Mouse (Mus musculus) midbrain, embryonic 10.5 days (tissue): ENCODE measurements around the gene Slc2a10. TPM values are rescaled to one million over a fixed set of nuclear protein-coding genes. Genes with fewer than 3 reads are reported as not detected.
A peak's percentile ranks its signal among the peaks of the same experiment; 100 is the strongest.
"Not testable (repeated sequence)": the region's sequence is repeated elsewhere in the genome, so short reads cannot be mapped to it uniquely, and the experiment has no call there.

Experiments
- DNase-seq: peaks from one replicate; pipeline ENCODE4 v3.0.0-alpha.2; 2017; ENCODE audit warnings: low spot score
- H3K27ac ChIP-seq: fragments of 300-500 bp; sonication (generic); replicated peaks from 2 replicates; pipeline ENCODE4 v1.5.1; 2016; ENCODE audit warnings: mild to moderate bottlenecking
- H3K27me3 ChIP-seq: fragments of 300-500 bp; sonication (generic); 2 replicates; pipeline ENCODE4 v1.6.1; 2016; ENCODE audit warnings: low read depth, mild to moderate bottlenecking; ENCODE audit not compliant: poor library complexity, severe bottlenecking
- H3K36me3 ChIP-seq: fragments of 300-500 bp; sonication (generic); 2 replicates; pipeline ENCODE4 v1.6.1; 2016; ENCODE audit warnings: mild to moderate bottlenecking, moderate library complexity
- H3K4me1 ChIP-seq: fragments of 300-500 bp; sonication (generic); 2 replicates; pipeline ENCODE4 v1.6.1; 2016
- H3K4me3 ChIP-seq: fragments of 300-500 bp; sonication (generic); 2 replicates; pipeline ENCODE4 v1.5.1; 2016; ENCODE audit warnings: mild to moderate bottlenecking, moderate library complexity
- H3K9me3 ChIP-seq: fragments of 300-500 bp; sonication (generic); replicated peaks from 2 replicates; pipeline ENCODE4 v1.6.1; 2016; ENCODE audit warnings: mild to moderate bottlenecking
- WGBS: fragments of 180-500 bp; shearing (Covaris S2); methylation state at CpG from one replicate; pipeline ENCODE4 v1.1.7; 2016; 5-methylcytosine and 5-hydroxymethylcytosine counted together
- polyA plus RNA-seq: library from polyadenylated mRNA; unstranded; fragments of >200 nt; fragmentation: Nextera tagmentation; extraction: Ambion mirVana; gene quantifications from 2 replicates; pipeline ENCODE4 v1.2.1, GENCODE M21; 2016

The Slc2a10 gene
- polyA plus RNA-seq, 1 experiment from 2014 or later = 4.0 TPM

GRCm38 (mm10) chr2:165485826-165486225, 17.8 kb upstream of the Slc2a10 start:
- H3K4me3 ChIP-seq = no peak overlapping the region
- H3K36me3 ChIP-seq = peaks cover 29% of the 10 kb centered on the region
- DNase-seq = no peak
- H3K27me3 ChIP-seq = no peaks in the 10 kb centered on the region
- peaks cover 23% of the 10 kb centered on the region for H3K4me1 ChIP-seq
- H3K9me3 ChIP-seq = no peaks in the 10 kb centered on the region
- no peak overlapping the region for H3K27ac ChIP-seq
- WGBS = 87% methylated on average over 3 of the region's 3 CpGs

- no peak overlapping the region for H3K27ac ChIP-seq
- WGBS = 86% methylated on average over 5 of the region's 5 CpGs
- H3K27me3 ChIP-seq = no peaks in the 10 kb centered on the region
- H3K4me3 ChIP-seq = no peak overlapping the region
- peaks cover 31% of the 10 kb centered on the region for H3K36me3 ChIP-seq
- peaks cover 23% of the 10 kb centered on the region for H3K4me1 ChIP-seq
- H3K9me3 ChIP-seq = no peaks in the 10 kb centered on the region
- DNase-seq = no peak
Observed at GRCm38 (mm10) chr2:165486401-165486800, 17.2 kb upstream of the Slc2a10 start.

- no peaks in the 10 kb centered on the region for H3K27me3 ChIP-seq
- no peaks in the 10 kb centered on the region for H3K9me3 ChIP-seq
- WGBS = 27% methylated on average over 8 of the region's 8 CpGs
- H3K27ac ChIP-seq = no peak overlapping the region
- no peak overlapping the region for H3K4me3 ChIP-seq
- DNase-seq = peak; percentile 66
- peaks cover 24% of the 10 kb centered on the region for H3K4me1 ChIP-seq
- H3K36me3 ChIP-seq = peaks cover 31% of the 10 kb centered on the region
Observed at GRCm38 (mm10) chr2:165486881-165487535, 16.6 kb upstream of the Slc2a10 start.

- H3K4me1 ChIP-seq = peaks cover 31% of the 10 kb centered on the region
- peak; percentile 84 for DNase-seq
- peaks cover 30% of the 10 kb centered on the region for H3K36me3 ChIP-seq
- H3K27me3 ChIP-seq = no peaks in the 10 kb centered on the region
- no peaks in the 10 kb centered on the region for H3K9me3 ChIP-seq
- under 1% methylated on average over 83 of the region's 84 CpGs for WGBS
- peak within 1 kb of the TSS; percentile 90 for H3K27ac ChIP-seq
- peak within 1 kb of the TSS; percentile 83 for H3K4me3 ChIP-seq
Observed at GRCm38 (mm10) chr2:165492648-165493553, 10.7 kb upstream of the Slc2a10 start, which contains the start of gene Trp53rka. Gene Trp53rka (minus strand): TSS chr2:165493324.

- 11% methylated on average over 17 of the region's 17 CpGs for WGBS
- H3K27ac ChIP-seq = peak overlapping the region; percentile 90
- H3K27me3 ChIP-seq = no peaks in the 10 kb centered on the region
- peaks cover 22% of the 10 kb centered on the region for H3K36me3 ChIP-seq
- peak overlapping the region; percentile 83 for H3K4me3 ChIP-seq
- H3K4me1 ChIP-seq = peaks cover 31% of the 10 kb centered on the region
- peak; percentile 65 for DNase-seq
- H3K9me3 ChIP-seq = no peaks in the 10 kb centered on the region
Observed at GRCm38 (mm10) chr2:165493587-165494210, 9.9 kb upstream of the Slc2a10 start.

- WGBS = 62% methylated on average over 2 of the region's 2 CpGs
- peaks cover 15% of the 10 kb centered on the region for H3K36me3 ChIP-seq
- H3K9me3 ChIP-seq = no peaks in the 10 kb centered on the region
- H3K27ac ChIP-seq = peak overlapping the region; percentile 90
- DNase-seq = no peak
- peak overlapping the region; percentile 83; the same call in 1 of the 2 replicates for H3K4me3 ChIP-seq
- H3K4me1 ChIP-seq = peaks cover 31% of the 10 kb centered on the region
- no peaks in the 10 kb centered on the region for H3K27me3 ChIP-seq
Observed at GRCm38 (mm10) chr2:165494495-165494894, 9.1 kb upstream of the Slc2a10 start.

- peaks cover 31% of the 10 kb centered on the region for H3K4me1 ChIP-seq
- H3K9me3 ChIP-seq = no peaks in the 10 kb centered on the region
- H3K36me3 ChIP-seq = no peaks in the 10 kb centered on the region
- DNase-seq = peak; percentile 43
- H3K4me3 ChIP-seq = no peak overlapping the region
- peak overlapping the region; percentile 28; the same call in 1 of the 2 replicates for H3K27ac ChIP-seq
- H3K27me3 ChIP-seq = no peaks in the 10 kb centered on the region
Observed at GRCm38 (mm10) chr2:165496251-165496650, 7.3 kb upstream of the Slc2a10 start.

GRCm38 (mm10) chr2:165497706-165498275, 5.8 kb upstream of the Slc2a10 start:
- Histone ChIP-seq H3K27me3 (peaks cover 5% of the 10 kb centered on the region), H3K36me3 (no peaks in the 10 kb centered on the region), H3K4me3 (no peak overlapping the region), H3K4me1 (peaks cover 21% of the 10 kb centered on the region), H3K9me3 (no peaks in the 10 kb centered on the region), H3K27ac (no peak overlapping the region)
- 78% methylated on average over 2 of the region's 2 CpGs for WGBS
- no peak for DNase-seq

GRCm38 (mm10) chr2:165498816-165499215, 4.8 kb upstream of the Slc2a10 start:
- no peak overlapping the region for H3K27ac ChIP-seq
- WGBS = 83% methylated on average over 6 of the region's 6 CpGs
- no peaks in the 10 kb centered on the region for H3K36me3 ChIP-seq
- H3K4me3 ChIP-seq = no peak overlapping the region
- DNase-seq = no peak
- H3K9me3 ChIP-seq = no peaks in the 10 kb centered on the region
- H3K4me1 ChIP-seq = peaks cover 24% of the 10 kb centered on the region
- H3K27me3 ChIP-seq = peaks cover 9% of the 10 kb centered on the region

- Histone ChIP-seq H3K4me1 (peaks cover 20% of the 10 kb centered on the region), H3K27me3 (peaks cover 17% of the 10 kb centered on the region; the same call in 1 of the 2 replicates), H3K9me3 (no peaks in the 10 kb centered on the region), H3K36me3 (no peaks in the 10 kb centered on the region), H3K27ac (no peak overlapping the region), H3K4me3 (no peak overlapping the region)
- no peak for DNase-seq
- 84% methylated on average over 9 of the region's 9 CpGs for WGBS
Observed at GRCm38 (mm10) chr2:165509686-165510085, 6.1 kb downstream of the Slc2a10 start.

- no peak for DNase-seq
- Histone ChIP-seq H3K4me3 (no peak overlapping the region), H3K36me3 (no peaks in the 10 kb centered on the region), H3K9me3 (no peaks in the 10 kb centered on the region), H3K27ac (no peak overlapping the region), H3K27me3 (0 out of 2 replicates have a peak, but pooled peaks cover 9% of the 10 kb centered on the region), H3K4me1 (peaks cover 20% of the 10 kb centered on the region)
- WGBS = 75% methylated on average over 5 of the region's 5 CpGs
Observed at GRCm38 (mm10) chr2:165510466-165510865, 6.9 kb downstream of the Slc2a10 start.

- peaks cover 20% of the 10 kb centered on the region for H3K4me1 ChIP-seq
- H3K4me3 ChIP-seq, H3K27ac ChIP-seq, DNase-seq, H3K27me3 ChIP-seq, H3K36me3 ChIP-seq, H3K9me3 ChIP-seq: not testable (repeated sequence)
- WGBS = 65% methylated on average over 2 of the region's 2 CpGs
Observed at GRCm38 (mm10) chr2:165510914-165511458, 7.4 kb downstream of the Slc2a10 start.
